Mouse (Mus musculus) olfactory bulb, adult 2 months (tissue): Measurements from ENCODE around the gene Papss2.

ENCODE experiments used
- CTCF ChIP-seq: fragments of 200-500 bp; IDR thresholded peaks from 2 replicates; pipeline ENCODE4 v1.5.1; 2012; ENCODE audit warnings: low read depth, mild to moderate bottlenecking, low read length, moderate library complexity; ENCODE audit not compliant: insufficient read depth
- POLR2A ChIP-seq: fragments of 200-500 bp; IDR thresholded peaks from 2 replicates; pipeline ENCODE4 v1.6.1; 2012; ENCODE audit warnings: mild to moderate bottlenecking, low read depth, low read length, moderate library complexity; ENCODE audit not compliant: insufficient read depth

DNA sequence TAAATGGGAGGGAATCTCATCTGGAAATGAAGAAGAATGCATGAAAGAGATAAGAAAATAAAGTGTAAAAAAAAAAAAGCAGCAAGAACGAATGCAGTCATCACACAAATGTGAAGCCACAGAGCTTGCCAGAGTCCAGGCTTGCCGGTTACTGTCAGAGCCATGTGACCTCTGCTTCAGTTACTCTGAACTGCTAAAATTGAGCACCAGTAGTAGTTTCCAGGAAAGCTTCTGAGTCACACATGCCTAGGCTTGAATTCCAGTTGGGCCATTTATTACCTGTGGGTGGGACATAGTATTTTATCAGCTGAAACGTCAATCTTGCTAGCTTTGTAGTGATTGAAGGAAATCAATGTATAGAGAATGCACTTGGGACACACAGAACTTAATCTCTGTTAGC, 48.2 kb upstream of the Papss2 start:
- TF ChIP-seq CTCF (no peak), POLR2A (no peak)
